Mouse (Mus musculus) liver, embryonic 13.5 days (tissue): ENCODE measurements around the gene Lrrc74b. TPM values are rescaled to one million over a fixed set of nuclear protein-coding genes. Genes with fewer than 3 reads are reported as not detected.
A peak's percentile ranks its signal among the peaks of the same experiment; 100 is the strongest.

Experiments
- ATAC-seq: fragments of 200-750 bp; cut with Nextera tagmentation; 2 replicates; pipeline ENCODE4 v1.8.0; 2017; ENCODE audit warnings: low read depth, mild to moderate bottlenecking, moderate number of reproducible peaks, moderate library complexity
- DNase-seq: peaks from one replicate; pipeline ENCODE4 v3.0.0; 2022
- H3K27ac ChIP-seq: fragments of 300-500 bp; sonication (generic); 2 replicates; pipeline ENCODE4 v1.5.1; 2015; ENCODE audit warnings: moderate library complexity, mild to moderate bottlenecking, inconsistent platforms
- H3K27me3 ChIP-seq: fragments of 300-500 bp; sonication (generic); 2 replicates; pipeline ENCODE4 v1.6.1; 2015; ENCODE audit warnings: mild to moderate bottlenecking, inconsistent platforms
- H3K36me3 ChIP-seq: fragments of 300-500 bp; sonication (generic); 2 replicates; pipeline ENCODE4 v1.6.1; 2015; ENCODE audit warnings: mild to moderate bottlenecking, inconsistent platforms
- H3K4me1 ChIP-seq: fragments of 300-500 bp; sonication (generic); replicated peaks from 2 replicates; pipeline ENCODE4 v1.6.1; 2015; ENCODE audit warnings: inconsistent platforms
- H3K4me2 ChIP-seq: fragments of 300-500 bp; sonication (generic); 2 replicates; pipeline ENCODE4 v1.6.1; 2015; ENCODE audit warnings: inconsistent platforms, mild to moderate bottlenecking, moderate library complexity
- H3K4me3 ChIP-seq: fragments of 300-500 bp; sonication (generic); replicated peaks from 2 replicates; pipeline ENCODE4 v1.5.1; 2015; ENCODE audit warnings: mild to moderate bottlenecking, inconsistent platforms
- H3K9ac ChIP-seq: fragments of 300-500 bp; sonication (generic); 2 replicates; pipeline ENCODE4 v1.6.1; 2015; ENCODE audit warnings: mild to moderate bottlenecking, inconsistent platforms
- H3K9me3 ChIP-seq: fragments of 300-500 bp; sonication (generic); replicated peaks from 2 replicates; pipeline ENCODE4 v1.6.1; 2016; ENCODE audit warnings: inconsistent platforms
- WGBS: fragments of 180-500 bp; shearing (Covaris S2); methylation state at CpG from one replicate; pipeline ENCODE4 v1.1.7; 2015; ENCODE audit not compliant: insufficient replicate concordance; 5-methylcytosine and 5-hydroxymethylcytosine counted together
- polyA plus RNA-seq: library from polyadenylated mRNA; unstranded; fragments of >200 nt; fragmentation: Nextera tagmentation; extraction: Ambion mirVana; gene quantifications from 2 replicates; pipeline ENCODE4 v1.2.1, GENCODE M21; 2015

The Lrrc74b gene
- polyA plus RNA-seq: not detected in 2 replicates

DNA sequence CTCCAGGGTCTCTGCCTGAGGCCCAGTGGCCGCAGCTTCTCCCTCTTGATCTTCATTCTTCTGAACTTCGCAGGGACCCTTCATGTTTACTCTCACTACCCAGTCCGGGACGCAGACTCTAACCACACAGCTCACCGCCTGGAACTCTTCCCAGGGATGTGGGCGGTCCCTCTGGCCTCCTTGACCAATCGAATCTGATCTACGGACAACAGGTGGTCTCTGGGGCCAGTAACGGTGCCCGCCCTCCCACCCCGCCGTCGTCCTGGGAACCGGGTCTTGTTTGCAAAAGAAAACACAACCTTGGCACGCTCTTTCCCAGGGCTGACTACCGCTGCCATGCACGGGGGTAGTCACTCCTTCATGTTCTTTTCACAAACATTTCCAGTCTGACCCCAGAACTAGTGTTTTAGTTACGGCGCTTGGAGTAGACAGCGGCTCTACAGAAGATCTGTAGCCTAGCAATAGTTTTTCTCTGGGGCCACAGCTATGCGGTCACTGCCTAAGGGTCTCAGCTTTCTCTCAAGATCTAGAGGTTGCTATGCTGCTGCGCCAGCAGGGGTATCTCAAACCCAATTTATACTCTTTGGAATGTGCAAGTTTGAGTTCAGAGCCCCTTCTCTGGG is at the start of gene Lrrc74b:
Gene Lrrc74b (minus strand): TSS at position 120 of the 623 bp plus-strand sequence.
- no peak for ATAC-seq
- Histone ChIP-seq H3K4me1 (peaks cover 32% of the 10 kb centered on the region), H3K36me3 (no peaks in the 10 kb centered on the region), H3K4me3 (0 out of 2 replicates have a peak within 1 kb of the TSS, but pooled peaks have one; percentile 11), H3K9ac (peak within 1 kb of the TSS; percentile 23; the same call in 1 of the 2 replicates), H3K9me3 (no peaks in the 10 kb centered on the region), H3K27me3 (peaks cover 59% of the 10 kb centered on the region), H3K4me2 (peak within 1 kb of the TSS; percentile 43), H3K27ac (no peak within 1 kb of the TSS)
- DNase-seq: no peak
- WGBS: 11% methylated on average over 22 of the region's 22 CpGs

DNA sequence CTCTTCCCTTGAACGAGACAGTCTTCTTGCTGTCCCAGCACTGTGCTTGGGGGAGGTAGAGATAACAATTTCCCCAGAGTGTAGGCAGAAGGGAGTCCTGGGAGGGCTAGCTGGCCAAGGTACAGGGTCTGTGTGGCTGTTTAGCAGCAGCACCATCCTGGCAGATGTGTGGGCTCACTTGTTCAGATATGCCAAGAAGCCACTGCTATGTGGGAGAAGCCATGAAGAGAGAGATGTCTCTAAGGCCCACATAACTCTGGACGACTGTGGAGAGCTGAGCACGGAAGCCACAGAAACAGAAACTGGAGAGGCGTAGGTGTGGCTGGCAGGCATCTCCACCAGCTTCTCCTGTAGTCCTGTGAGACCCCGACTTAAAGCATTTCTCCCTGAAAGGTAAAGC is 44.6 kb upstream of the Lrrc74b start:
- H3K27me3 ChIP-seq: peaks cover 2% of the 10 kb centered on the region; the same call in 1 of the 2 replicates
- no peak overlapping the region for H3K4me2 ChIP-seq
- H3K4me3 ChIP-seq: no peak overlapping the region
- no peaks in the 10 kb centered on the region for H3K4me1 ChIP-seq
- H3K9ac ChIP-seq: no peak overlapping the region
- DNase-seq: no peak
- no peaks in the 10 kb centered on the region for H3K36me3 ChIP-seq
- H3K27ac ChIP-seq: no peak overlapping the region
- no peak for ATAC-seq
- WGBS: 69% methylated on average over 5 of the region's 5 CpGs
- H3K9me3 ChIP-seq: no peaks in the 10 kb centered on the region

DNA sequence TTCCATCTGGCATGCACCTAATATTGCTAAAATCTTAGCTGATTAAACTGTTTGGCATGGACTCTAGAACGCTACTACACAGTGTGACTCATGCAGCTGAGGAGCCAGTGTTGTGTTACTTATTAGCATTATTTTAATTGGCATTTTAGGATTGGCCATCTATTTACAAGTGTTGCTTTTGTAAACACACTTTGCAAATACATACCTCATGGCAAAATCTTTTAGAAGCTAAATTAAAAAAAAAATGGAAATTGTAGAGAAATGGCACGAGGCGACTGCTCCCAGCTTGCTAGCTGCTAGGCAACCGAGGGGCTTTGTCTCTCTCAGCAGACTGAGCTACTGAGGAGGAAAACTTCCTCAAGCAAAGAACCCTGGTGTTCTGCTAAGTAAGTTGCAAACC is 43.9 kb upstream of the Lrrc74b start:
- H3K4me3 ChIP-seq: no peak overlapping the region
- no peaks in the 10 kb centered on the region for H3K36me3 ChIP-seq
- WGBS: 67% methylated on average over 4 of the region's 4 CpGs
- ATAC-seq (no peak), DNase-seq (no peak)
- no peaks in the 10 kb centered on the region for H3K4me1 ChIP-seq
- H3K4me2 ChIP-seq: no peak overlapping the region
- H3K9ac ChIP-seq: no peak overlapping the region
- H3K9me3 ChIP-seq: no peaks in the 10 kb centered on the region
- peaks cover 2% of the 10 kb centered on the region; the same call in 1 of the 2 replicates for H3K27me3 ChIP-seq
- no peak overlapping the region for H3K27ac ChIP-seq

DNA sequence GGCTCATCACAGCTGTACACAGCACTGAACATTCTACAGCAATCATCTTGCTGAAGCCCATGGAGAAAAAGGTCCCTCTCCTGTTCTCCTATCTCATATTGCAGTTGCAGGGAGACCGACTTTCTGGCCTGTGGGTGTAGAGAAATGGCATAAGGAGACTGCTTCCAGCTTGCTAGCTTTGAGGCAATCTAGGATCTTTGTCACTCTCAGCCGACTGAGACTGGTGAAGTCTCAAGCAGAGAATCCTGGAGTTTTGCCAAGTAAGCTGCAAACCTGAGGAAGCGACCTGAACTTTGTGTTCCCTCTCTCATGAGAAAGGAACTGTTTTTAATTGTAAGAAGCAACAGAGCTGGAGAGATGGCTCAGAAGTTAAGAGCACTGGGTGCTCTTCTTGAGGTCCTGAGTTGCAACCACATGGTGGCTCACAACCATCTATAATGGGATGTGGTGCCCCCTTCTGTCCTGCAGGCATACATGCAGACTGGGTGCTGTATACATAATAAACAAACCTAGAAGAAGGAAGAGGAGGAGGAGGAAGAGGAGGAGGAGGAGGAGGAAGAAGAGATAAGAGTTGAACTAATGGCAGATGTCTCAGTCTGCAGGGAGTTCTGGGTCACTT is 40.0 kb upstream of the Lrrc74b start:
- Histone ChIP-seq H3K9me3 (no peaks in the 10 kb centered on the region), H3K27me3 (0 out of 2 replicates have a peak, but pooled peaks cover 2% of the 10 kb centered on the region), H3K4me2 (no peak overlapping the region), H3K4me3 (no peak overlapping the region), H3K36me3 (no peaks in the 10 kb centered on the region), H3K27ac (no peak overlapping the region), H3K9ac (no peak overlapping the region), H3K4me1 (no peaks in the 10 kb centered on the region)
- ATAC-seq (peak; percentile 36; the same call in 1 of the 2 replicates), DNase-seq (no peak)
- 55% methylated on average over 3 of the region's 3 CpGs for WGBS

DNA sequence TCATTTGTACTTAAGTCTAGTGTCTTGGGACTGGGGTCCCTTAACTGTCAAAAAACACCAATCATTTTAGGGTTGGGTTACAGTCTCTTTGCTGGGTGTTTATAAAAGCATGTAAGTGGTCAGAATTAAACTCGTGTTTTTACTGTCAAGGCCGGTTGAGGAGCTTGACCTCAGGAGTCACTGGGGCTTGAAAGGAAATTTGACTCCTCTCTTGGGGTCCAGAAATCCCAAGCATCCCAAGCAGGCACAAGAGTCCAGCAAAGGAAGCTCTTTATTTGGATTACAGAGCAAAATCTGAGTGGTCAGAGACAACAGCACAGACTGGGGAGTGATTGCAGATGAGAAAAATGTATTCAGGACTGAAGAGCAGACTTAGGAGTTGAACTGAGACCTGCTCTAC is 29.7 kb upstream of the Lrrc74b start:
- no peak overlapping the region for H3K9ac ChIP-seq
- H3K27ac ChIP-seq: no peak overlapping the region
- H3K27me3 ChIP-seq: 0 out of 2 replicates have a peak, but pooled peaks cover 3% of the 10 kb centered on the region
- H3K36me3 ChIP-seq: no peaks in the 10 kb centered on the region
- no peak for DNase-seq
- peaks cover 12% of the 10 kb centered on the region; the same call in 1 of the 2 replicates for H3K9me3 ChIP-seq
- WGBS: 62% methylated on average over 2 of the region's 2 CpGs
- H3K4me1 ChIP-seq: no peaks in the 10 kb centered on the region
- no peak overlapping the region for H3K4me2 ChIP-seq
- H3K4me3 ChIP-seq: no peak overlapping the region
- ATAC-seq: no peak

DNA sequence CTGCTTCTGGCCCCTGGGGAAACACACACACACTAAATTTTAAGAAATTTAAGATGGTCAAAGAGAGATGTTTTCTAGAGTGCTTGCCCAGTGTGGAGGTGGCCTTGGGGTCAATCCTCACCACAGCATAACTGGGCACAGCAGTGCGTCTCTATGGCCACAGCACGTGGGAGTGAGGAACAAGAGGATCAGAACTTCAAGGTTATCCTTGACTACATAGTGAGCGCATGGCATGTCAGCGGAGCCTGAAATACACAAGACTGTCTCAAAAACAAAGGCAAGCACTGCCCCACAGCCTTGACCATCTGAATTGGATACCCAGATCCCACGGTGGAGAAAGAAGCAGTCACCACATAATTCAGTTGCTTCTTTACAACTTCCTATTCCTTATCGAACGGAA is 23.5 kb upstream of the Lrrc74b start:
- no peak for ATAC-seq
- Histone ChIP-seq H3K9me3 (peaks cover 12% of the 10 kb centered on the region; the same call in 1 of the 2 replicates), H3K4me2 (no peak overlapping the region), H3K9ac (no peak overlapping the region), H3K27ac (no peak overlapping the region), H3K4me3 (no peak overlapping the region), H3K27me3 (no peaks in the 10 kb centered on the region), H3K4me1 (no peaks in the 10 kb centered on the region), H3K36me3 (no peaks in the 10 kb centered on the region)
- WGBS: 75% methylated on average over 7 of the region's 7 CpGs
- DNase-seq: no peak

DNA sequence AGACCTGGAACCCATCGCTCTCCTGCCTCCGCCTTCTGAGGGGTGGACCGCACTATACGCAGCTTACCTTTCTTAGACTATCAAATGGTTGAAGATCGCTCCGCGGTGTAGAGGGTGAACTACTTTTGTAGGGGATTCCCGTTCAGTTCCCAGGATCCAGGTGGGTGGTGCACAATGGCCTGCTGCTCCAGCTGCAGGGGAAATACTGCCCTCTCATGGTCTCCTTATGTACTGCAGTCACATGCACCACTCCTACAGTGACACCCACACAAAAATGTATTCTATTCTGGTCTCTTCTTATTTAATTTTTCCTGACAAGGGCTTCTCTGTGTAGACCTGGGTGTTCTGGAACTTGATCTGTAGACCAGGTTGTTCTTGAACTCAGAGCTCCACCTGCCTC is 22.0 kb upstream of the Lrrc74b start, which contains the start of gene Slc7a4:
Gene Slc7a4 (minus strand): TSS at position 151 of the 400 bp plus-strand sequence.
- no peak within 1 kb of the TSS for H3K4me3 ChIP-seq
- DNase-seq: peak; percentile 20
- no peak within 1 kb of the TSS for H3K27ac ChIP-seq
- 27% methylated on average over 8 of the region's 8 CpGs for WGBS
- H3K9ac ChIP-seq: no peak within 1 kb of the TSS
- H3K9me3 ChIP-seq: peaks cover 1% of the 10 kb centered on the region; the same call in 1 of the 2 replicates
- H3K4me1 ChIP-seq: no peaks in the 10 kb centered on the region
- no peak for ATAC-seq
- no peaks in the 10 kb centered on the region for H3K36me3 ChIP-seq
- H3K27me3 ChIP-seq: peaks cover 5% of the 10 kb centered on the region
- no peak within 1 kb of the TSS for H3K4me2 ChIP-seq

DNA sequence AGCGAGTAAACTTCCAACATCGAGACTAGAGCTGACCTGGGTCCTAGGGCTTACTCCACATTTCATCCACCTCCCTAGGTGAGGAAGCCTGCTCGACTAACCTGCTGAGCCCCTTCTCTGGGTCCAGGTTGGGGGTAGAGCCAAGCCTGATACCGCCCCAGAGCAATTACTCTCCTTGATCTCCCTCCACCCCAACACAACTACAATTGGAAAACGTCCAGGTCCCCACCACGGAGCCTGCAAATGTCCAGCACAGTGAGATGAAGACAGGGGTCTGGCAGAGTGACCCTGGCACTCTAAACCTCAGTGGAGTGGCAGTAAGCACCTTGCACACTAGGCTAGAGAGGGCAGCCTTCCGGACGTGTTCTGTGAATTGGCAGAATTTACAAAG is 15.8 kb upstream of the Lrrc74b start:
- DNase-seq: no peak
- Histone ChIP-seq H3K36me3 (no peaks in the 10 kb centered on the region), H3K27ac (no peak overlapping the region), H3K4me1 (peaks cover 15% of the 10 kb centered on the region), H3K4me3 (peak overlapping the region; percentile 59), H3K9ac (peak overlapping the region; percentile 49; the same call in 1 of the 2 replicates), H3K9me3 (no peaks in the 10 kb centered on the region), H3K4me2 (peak overlapping the region; percentile 74), H3K27me3 (peaks cover 63% of the 10 kb centered on the region)
- ATAC-seq: no peak
- 25% methylated on average over 8 of the region's 8 CpGs for WGBS

DNA sequence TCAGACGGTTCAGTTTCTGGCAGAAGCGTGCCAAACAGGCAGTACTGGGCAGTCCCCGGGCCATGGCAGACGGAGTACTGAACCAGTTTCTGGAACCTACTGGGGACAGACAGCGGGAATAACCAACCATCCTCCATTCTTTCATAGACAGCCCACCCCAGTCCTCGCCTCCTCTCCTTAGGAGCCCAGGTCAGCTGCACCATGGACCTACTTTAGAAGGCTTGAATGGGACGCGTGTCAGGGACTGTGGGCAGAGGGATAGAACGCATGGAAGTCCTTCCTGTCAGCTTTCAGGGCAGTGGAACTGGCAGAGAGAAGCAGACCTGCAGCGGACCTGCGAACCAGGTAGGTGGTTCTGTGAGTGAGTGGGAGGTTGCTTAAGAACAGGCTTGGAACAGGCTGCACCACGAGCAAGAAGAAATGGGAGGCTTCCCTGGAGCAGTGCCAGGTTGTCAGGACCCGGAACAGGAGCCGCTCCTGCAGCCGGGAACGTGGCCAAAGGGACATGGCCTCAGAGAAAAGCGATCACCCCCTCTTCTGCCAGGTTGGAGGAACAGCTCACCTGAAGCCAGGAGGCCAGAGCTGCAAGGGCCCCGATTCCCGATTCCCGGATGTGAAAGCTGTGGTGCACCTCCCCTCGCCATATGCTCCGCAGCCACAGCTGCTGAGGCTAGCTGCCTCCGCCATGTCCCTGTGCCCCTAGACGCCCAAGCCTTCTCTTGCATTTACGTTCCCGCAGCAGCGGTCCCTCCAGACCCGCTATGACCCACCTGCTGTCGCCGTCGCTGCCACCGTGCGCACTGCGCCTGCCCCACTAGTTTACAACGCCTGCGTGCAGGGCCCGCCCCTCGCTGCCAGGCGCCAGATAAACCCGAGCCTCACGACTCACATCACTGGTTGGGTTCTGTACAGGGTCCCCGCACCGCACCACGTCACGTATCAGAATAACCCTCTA is 15.1 kb upstream of the Lrrc74b start:
- Histone ChIP-seq H3K36me3 (no peaks in the 10 kb centered on the region), H3K9me3 (no peaks in the 10 kb centered on the region), H3K27me3 (peaks cover 66% of the 10 kb centered on the region), H3K4me2 (peak overlapping the region; percentile 74), H3K9ac (peak overlapping the region; percentile 49), H3K4me1 (peaks cover 15% of the 10 kb centered on the region), H3K4me3 (peak overlapping the region; percentile 59), H3K27ac (no peak overlapping the region)
- 13% methylated on average over 45 of the region's 45 CpGs for WGBS
- ATAC-seq (peak; percentile 62), DNase-seq (no peak)

DNA sequence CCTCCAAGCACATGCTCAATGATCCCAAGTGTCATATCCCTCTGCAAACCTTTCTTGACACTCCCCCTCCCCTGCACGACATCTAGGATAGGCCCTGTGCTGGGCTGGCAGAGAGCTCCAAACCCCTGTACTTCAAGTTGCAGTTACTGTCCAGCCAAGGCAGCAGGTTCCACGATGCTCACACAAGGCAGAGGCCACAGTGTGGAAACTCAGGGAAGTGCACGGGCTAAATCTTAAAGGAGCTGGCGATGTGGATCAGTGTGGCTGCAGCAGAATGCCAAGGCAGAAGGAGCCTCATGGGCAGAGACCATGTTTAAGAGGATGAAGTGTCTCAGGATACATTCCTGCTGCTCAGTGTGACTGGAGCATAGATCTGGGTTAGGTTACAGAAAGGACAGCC is 5.1 kb upstream of the Lrrc74b start:
- Histone ChIP-seq H3K4me3 (no peak overlapping the region), H3K4me1 (peaks cover 10% of the 10 kb centered on the region), H3K27ac (no peak overlapping the region), H3K27me3 (peaks cover 61% of the 10 kb centered on the region), H3K4me2 (no peak overlapping the region), H3K36me3 (no peaks in the 10 kb centered on the region), H3K9me3 (no peaks in the 10 kb centered on the region), H3K9ac (no peak overlapping the region)
- no peak for ATAC-seq
- DNase-seq: no peak
- whole genome bisulfite sequencing: 27% methylated on average over 4 of the region's 4 CpGs

DNA sequence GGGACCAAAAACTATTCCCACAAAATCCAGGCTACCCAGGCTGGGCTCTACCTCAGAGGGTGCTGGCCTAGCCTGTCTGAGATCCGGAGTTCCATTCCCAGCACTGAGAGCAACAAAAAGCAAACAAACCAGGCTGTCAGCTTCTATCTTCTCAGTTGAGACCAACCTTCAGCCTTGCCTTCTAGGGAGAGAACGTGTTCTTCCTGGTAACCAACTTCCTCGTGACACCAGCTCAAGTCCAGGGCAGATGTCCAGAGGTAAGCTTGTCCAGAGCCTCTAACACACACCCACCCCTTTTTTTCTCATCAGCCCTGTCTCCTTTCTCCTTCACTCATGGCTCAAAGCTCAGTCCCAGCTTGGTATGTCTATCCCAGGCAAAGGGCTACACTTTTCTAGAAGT is 3.7 kb upstream of the Lrrc74b start:
- H3K4me1 ChIP-seq: peaks cover 15% of the 10 kb centered on the region
- no peaks in the 10 kb centered on the region for H3K9me3 ChIP-seq
- H3K9ac ChIP-seq: no peak overlapping the region
- ATAC-seq (no peak), DNase-seq (no peak)
- H3K27ac ChIP-seq: no peak overlapping the region
- H3K36me3 ChIP-seq: no peaks in the 10 kb centered on the region
- H3K27me3 ChIP-seq: peaks cover 59% of the 10 kb centered on the region
- H3K4me2 ChIP-seq: no peak overlapping the region
- 30% methylated on average over 3 of the region's 3 CpGs for WGBS
- no peak overlapping the region for H3K4me3 ChIP-seq
